Mouse (Mus musculus): ENCODE results near the gene Gm28048. TPM values are rescaled to one million over a fixed set of nuclear protein-coding genes. Genes with fewer than 3 reads are reported as not detected.

The Gm28048 gene
- total and polyA plus RNA-seq, 2 experiments from 2014 or later = 3.4 TPM; not detected in 1

DNA sequence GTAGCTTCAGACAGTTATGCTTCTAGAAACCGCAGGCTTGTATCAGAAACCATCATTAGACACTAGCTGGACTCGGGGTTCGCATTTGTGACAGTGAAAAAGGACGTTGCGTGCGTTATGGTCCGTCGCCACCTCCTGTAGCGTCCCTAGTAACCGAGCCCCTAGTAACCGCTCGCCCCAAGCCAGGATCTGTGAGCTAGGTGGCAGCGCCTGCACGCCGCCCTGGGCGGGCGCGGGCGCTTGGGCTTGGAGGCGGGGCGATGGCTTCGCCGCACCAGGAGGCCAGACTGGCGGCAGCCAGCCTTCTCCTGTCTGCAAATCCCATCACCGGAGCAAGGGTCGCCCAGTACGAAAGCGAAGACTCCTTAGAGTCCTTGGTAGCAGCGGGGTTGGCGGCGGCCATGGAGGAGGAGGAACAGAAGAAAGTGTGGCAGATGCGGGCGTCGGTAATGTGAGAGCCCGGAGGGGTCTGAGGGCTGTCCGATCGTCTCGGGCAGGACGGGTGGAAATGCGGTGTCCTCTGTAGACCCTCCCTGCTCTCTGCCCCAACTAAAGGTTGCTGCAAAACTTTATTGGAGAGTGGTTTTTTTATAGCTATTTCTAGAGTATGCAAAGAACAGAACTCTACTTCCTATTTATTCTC lies 26.4 kb upstream of the Gm28048 start:
- Histone ChIP-seq H3K36me3 (ENCODE audit: insufficient read depth, low read length) (peaks cover 10% of the 10 kb centered on the region), H3K9me3 (ENCODE audit: low read length) (no peaks in the 10 kb centered on the region), H3K4me3 (ENCODE audit: low read length) (peak overlapping the region; percentile 57), H3K4me1 (ENCODE audit: insufficient read depth, low read length) (no peaks in the 10 kb centered on the region), H3K9ac (replicated peaks; ENCODE audit: low read length) (peak overlapping the region; percentile 59), H3K4me2 (ENCODE audit: low read depth, low read length) (peak overlapping the region; percentile 58), H3K27ac (peak overlapping the region; percentile 95), H3K27me3 (ENCODE audit: insufficient read depth, low read length) (no peaks in the 10 kb centered on the region)
- under 1% methylated on average over 40 of the region's 40 CpGs for WGBS
- DNase-seq (ENCODE audit: low spot score) (peak; percentile 93), ATAC-seq (peak; percentile 93)
- TF ChIP-seq CTCF (IDR thresholded peaks at IDR 0.05; ENCODE audit: low read depth) = peak; percentile 29; the same call in 1 of the 2 replicates

DNA sequence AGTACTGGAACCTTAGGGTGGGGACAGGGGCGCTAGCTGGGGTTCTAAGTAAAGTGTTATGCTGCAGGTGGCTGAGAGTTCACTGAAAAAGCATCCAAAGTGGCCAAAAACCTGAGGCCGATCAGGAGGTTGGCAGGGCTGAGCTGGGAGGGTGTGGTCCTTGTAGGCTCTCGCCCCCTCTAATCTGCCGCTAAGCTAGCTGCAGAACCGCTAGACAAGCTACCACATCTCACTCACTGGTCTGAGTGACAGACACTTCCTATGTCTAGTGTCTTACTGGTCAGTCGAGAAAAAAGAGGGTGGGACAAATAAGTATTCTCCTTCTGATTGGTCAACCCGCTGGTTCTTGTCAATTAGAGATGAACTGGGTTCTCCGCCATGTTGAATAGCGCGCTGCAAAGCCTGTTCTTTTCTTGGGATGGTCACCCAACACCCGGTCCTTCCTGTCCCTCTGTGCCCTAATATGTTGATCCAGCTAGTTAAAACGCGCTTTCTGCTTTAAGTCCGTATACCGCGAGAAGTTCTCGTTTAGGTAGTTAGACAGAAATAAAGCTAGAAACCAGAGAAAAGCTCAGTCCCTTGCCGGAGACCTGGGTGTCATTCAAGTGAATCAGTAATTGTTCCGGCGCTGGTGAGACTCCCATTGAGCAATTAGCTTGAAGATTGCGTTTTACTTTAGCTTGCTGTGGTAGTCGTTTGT lies 25.7 kb upstream of the Gm28048 start, which contains the start of gene Fam161a:
TSS of gene Fam161a (plus strand) at position 51 of the 700 bp plus-strand sequence.
- no peaks in the 10 kb centered on the region for H3K27me3 ChIP-seq (ENCODE audit: insufficient read depth, low read length)
- peaks cover 13% of the 10 kb centered on the region for H3K36me3 ChIP-seq (ENCODE audit: insufficient read depth, low read length)
- no peak for TF ChIP-seq CTCF (IDR thresholded peaks at IDR 0.05; ENCODE audit: low read depth)
- peak within 1 kb of the TSS; percentile 95 for H3K27ac ChIP-seq
- H3K9ac ChIP-seq (replicated peaks; ENCODE audit: low read length) = peak within 1 kb of the TSS; percentile 59
- DNase-seq (ENCODE audit: low spot score) (peak; percentile 95), ATAC-seq (peak; percentile 95)
- peak within 1 kb of the TSS; percentile 58 for H3K4me2 ChIP-seq (ENCODE audit: low read depth, low read length)
- H3K9me3 ChIP-seq (ENCODE audit: low read length) = no peaks in the 10 kb centered on the region
- H3K4me1 ChIP-seq (ENCODE audit: insufficient read depth, low read length) = no peaks in the 10 kb centered on the region
- under 1% methylated on average over 22 of the region's 22 CpGs for WGBS
- peak within 1 kb of the TSS; percentile 57 for H3K4me3 ChIP-seq (ENCODE audit: low read length)

GRCm38 (mm10) chr11:23007166-23007480 lies 25.2 kb upstream of the Gm28048 start:
- Histone ChIP-seq H3K9me3 (ENCODE audit: low read length) (no peaks in the 10 kb centered on the region), H3K4me1 (ENCODE audit: insufficient read depth, low read length) (no peaks in the 10 kb centered on the region), H3K27ac (peak overlapping the region; percentile 95), H3K9ac (replicated peaks; ENCODE audit: low read length) (peak overlapping the region; percentile 59), H3K36me3 (ENCODE audit: insufficient read depth, low read length) (peaks cover 18% of the 10 kb centered on the region), H3K4me2 (ENCODE audit: low read depth, low read length) (peak overlapping the region; percentile 58), H3K27me3 (ENCODE audit: insufficient read depth, low read length) (no peaks in the 10 kb centered on the region), H3K4me3 (ENCODE audit: low read length) (peak overlapping the region; percentile 57)
- WGBS = 4% methylated on average over 6 of the region's 6 CpGs
- TF ChIP-seq CTCF (IDR thresholded peaks at IDR 0.05; ENCODE audit: low read depth) = no peak; the same call in 1 of the 2 replicates
- ATAC-seq = no peak
- no peak for DNase-seq (ENCODE audit: low spot score)

GRCm38 (mm10) chr11:23005276-23005675 lies 23.4 kb upstream of the Gm28048 start:
- H3K36me3 ChIP-seq (ENCODE audit: insufficient read depth, low read length) = peaks cover 30% of the 10 kb centered on the region

GRCm38 (mm10) chr11:22998308-22998707 lies 16.4 kb upstream of the Gm28048 start:
- H3K9me3 ChIP-seq (ENCODE audit: low read length) = no peaks in the 10 kb centered on the region
- no peaks in the 10 kb centered on the region for H3K27me3 ChIP-seq (ENCODE audit: insufficient read depth, low read length)
- H3K27ac ChIP-seq = no peak overlapping the region
- peaks cover 73% of the 10 kb centered on the region for H3K36me3 ChIP-seq (ENCODE audit: insufficient read depth, low read length)
- no peaks in the 10 kb centered on the region for H3K4me1 ChIP-seq (ENCODE audit: insufficient read depth, low read length)
- no peak overlapping the region for H3K9ac ChIP-seq (replicated peaks; ENCODE audit: low read length)
- 88% methylated on average over 1 of the region's 1 CpGs for WGBS
- no peak overlapping the region for H3K4me2 ChIP-seq (ENCODE audit: low read depth, low read length)
- H3K4me3 ChIP-seq (ENCODE audit: low read length) = no peak overlapping the region
- no peak for DNase-seq (ENCODE audit: low spot score)
- no peak for ATAC-seq
- TF ChIP-seq CTCF (IDR thresholded peaks at IDR 0.05; ENCODE audit: low read depth) = no peak

More at GRCm38 (mm10) chr11:23005276-23005675, 23.4 kb upstream of the Gm28048 start:
- no peaks in the 10 kb centered on the region for H3K4me1 ChIP-seq (ENCODE audit: insufficient read depth, low read length)
- H3K27me3 ChIP-seq (ENCODE audit: insufficient read depth, low read length) = no peaks in the 10 kb centered on the region
- no peak overlapping the region for H3K4me3 ChIP-seq (ENCODE audit: low read length)
- DNase-seq (ENCODE audit: low spot score) (no peak), ATAC-seq (no peak)
- WGBS = 88% methylated on average over 1 of the region's 1 CpGs
- no peaks in the 10 kb centered on the region for H3K9me3 ChIP-seq (ENCODE audit: low read length)
- H3K4me2 ChIP-seq (ENCODE audit: low read depth, low read length) = no peak overlapping the region
- no peak overlapping the region for H3K27ac ChIP-seq
- H3K9ac ChIP-seq (replicated peaks; ENCODE audit: low read length) = no peak overlapping the region
- no peak for TF ChIP-seq CTCF (IDR thresholded peaks at IDR 0.05; ENCODE audit: low read depth)

GRCm38 (mm10) chr11:22995461-22995860 lies 13.6 kb upstream of the Gm28048 start:
- Histone ChIP-seq H3K4me1 (ENCODE audit: insufficient read depth, low read length) (peaks cover 10% of the 10 kb centered on the region), H3K4me2 (ENCODE audit: low read depth, low read length) (no peak overlapping the region), H3K27ac (no peak overlapping the region), H3K9ac (replicated peaks; ENCODE audit: low read length) (no peak overlapping the region), H3K27me3 (ENCODE audit: insufficient read depth, low read length) (no peaks in the 10 kb centered on the region), H3K9me3 (ENCODE audit: low read length) (no peaks in the 10 kb centered on the region), H3K4me3 (ENCODE audit: low read length) (no peak overlapping the region), H3K36me3 (ENCODE audit: insufficient read depth, low read length) (peaks cover 54% of the 10 kb centered on the region)
- ATAC-seq (no peak), DNase-seq (ENCODE audit: low spot score) (no peak)
- no peak for TF ChIP-seq CTCF (IDR thresholded peaks at IDR 0.05; ENCODE audit: low read depth)
- WGBS = 92% methylated on average over 4 of the region's 4 CpGs

GRCm38 (mm10) chr11:22994271-22994670 lies 12.4 kb upstream of the Gm28048 start:
- no peak overlapping the region for H3K27ac ChIP-seq
- ATAC-seq (no peak), DNase-seq (ENCODE audit: low spot score) (no peak)
- no peak overlapping the region for H3K9ac ChIP-seq (replicated peaks; ENCODE audit: low read length)
- TF ChIP-seq CTCF (IDR thresholded peaks at IDR 0.05; ENCODE audit: low read depth) = no peak
- H3K4me3 ChIP-seq (ENCODE audit: low read length) = no peak overlapping the region
- H3K9me3 ChIP-seq (ENCODE audit: low read length) = no peaks in the 10 kb centered on the region
- peaks cover 44% of the 10 kb centered on the region for H3K36me3 ChIP-seq (ENCODE audit: insufficient read depth, low read length)
- 90% methylated on average over 2 of the region's 2 CpGs for WGBS
- H3K4me2 ChIP-seq (ENCODE audit: low read depth, low read length) = no peak overlapping the region
- peaks cover 10% of the 10 kb centered on the region for H3K4me1 ChIP-seq (ENCODE audit: insufficient read depth, low read length)
- H3K27me3 ChIP-seq (ENCODE audit: insufficient read depth, low read length) = no peaks in the 10 kb centered on the region
